In the genomic region with DNA sequence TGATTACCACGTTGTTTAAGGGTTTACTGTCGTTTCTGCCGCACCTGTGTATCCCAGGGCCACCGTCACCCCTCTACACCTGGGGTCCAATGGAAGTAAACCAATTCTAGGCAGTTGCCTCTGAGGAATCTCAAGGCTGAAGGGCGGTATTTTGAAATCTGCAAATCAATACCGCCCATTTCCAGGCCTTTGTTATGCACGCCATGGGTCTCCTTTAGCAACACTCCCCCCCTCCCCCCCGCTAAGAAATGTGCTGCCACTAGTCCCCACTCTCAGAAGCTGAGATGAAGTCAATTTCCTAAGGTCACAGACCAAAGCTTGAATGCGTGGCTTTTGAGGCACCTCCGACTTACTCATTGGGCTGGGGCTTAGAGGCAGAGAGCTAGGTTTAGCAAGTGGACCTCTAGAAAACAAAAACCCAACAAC, we compare ENCODE assay signal across 8 mouse cellular contexts. TPM values are rescaled to one million over a fixed set of nuclear protein-coding genes. Genes with fewer than 3 reads are reported as not detected.
DNase-seq lines count a peak whose midpoint lies in the region; ATAC-seq and TF ChIP-seq lines count a peak whose summit lies in the region.

No protein-coding gene starts in this region.

- no peak for TF ChIP-seq CTCF in kidney, adult 2 months (conservative IDR thresholded peaks at IDR 0.05; ENCODE audit: insufficient read depth, insufficient read length, low read depth, low read length)
- no peak for TF ChIP-seq CTCF in liver, embryonic 14.5 days (IDR thresholded peaks at IDR 0.05; ENCODE audit: low read depth)

- no peaks in the 10 kb centered on the region for H3K9me3 ChIP-seq in liver, embryonic 14.5 days (ENCODE audit: control insufficient read depth, low read length)

- ATAC-seq in liver, embryonic 14.5 days (ENCODE audit: insufficient read depth): peak; percentile 14; the same call in 1 of the 2 replicates

- no peaks in the 10 kb centered on the region; the same call in 1 of the 2 replicates for H3K4me1 ChIP-seq in kidney, adult 2 months (ENCODE audit: control insufficient read depth, insufficient read depth, low read length)
- H3K4me1 ChIP-seq in liver, embryonic 14.5 days (replicated peaks; ENCODE audit: control insufficient read depth in 2 of 2, insufficient read depth in 2 of 2, low read length in 1 of 2): peaks cover 5 to 16% of the 10 kb centered on the region in 2 experiments; a peak in 3 of 4 replicates

- H3K36me3 ChIP-seq in kidney, adult 2 months (ENCODE audit: control insufficient read depth, insufficient read depth, low read length): no peaks in the 10 kb centered on the region
- peaks cover 13% of the 10 kb centered on the region for H3K36me3 ChIP-seq in liver, embryonic 14.5 days (replicated peaks; ENCODE audit: control insufficient read depth, insufficient read depth, low read depth)

- H3K27me3 ChIP-seq in kidney, adult 2 months (replicated peaks; ENCODE audit: control insufficient read depth, insufficient read depth, low read length): no peaks in the 10 kb centered on the region
- H3K27me3 ChIP-seq in liver, embryonic 14.5 days (ENCODE audit: control insufficient read depth, insufficient read depth, low read length): no peaks in the 10 kb centered on the region; the same call in 1 of the 2 replicates

- peak overlapping the region; percentile 62 for H3K9ac ChIP-seq in liver, embryonic 14.5 days (replicated peaks)

- DNase-seq in kidney, adult 2 months: no peak
- no peak for DNase-seq in kidney, adult 18-20 months
- DNase-seq in R1 (ENCODE audit: low read depth, low spot score): peak; percentile 99
- peak; percentile 42 for DNase-seq in forelimb bud, embryonic 11.5 days (ENCODE audit: low read depth, low spot score)
- no peak for DNase-seq in liver, embryonic 14.5 days (ENCODE audit: low read depth in 3 of 3, low spot score in 3 of 3)
- peak; percentile 12 for DNase-seq in skeletal muscle tissue, adult 2 months (ENCODE audit: low read depth, low spot score)
- DNase-seq in yolk sac, embryonic 10.5 days (ENCODE audit: low spot score): no peak
- DNase-seq in left cerebral cortex, postnatal 14 days (ENCODE audit: low spot score in 2 of 2): no peak

- no peak for TF ChIP-seq EP300 in liver, embryonic 14.5 days (IDR thresholded peaks at IDR 0.05; ENCODE audit: low read depth)

- no peak for TF ChIP-seq POLR2A in kidney, adult 2 months (IDR thresholded peaks at IDR 0.05; ENCODE audit: low read depth, low read length)

- peak overlapping the region; percentile 84 for H3K4me2 ChIP-seq in liver, embryonic 14.5 days (ENCODE audit: low read depth)

- peak overlapping the region; percentile 87 for H3K4me3 ChIP-seq in kidney, adult 2 months (ENCODE audit: insufficient read depth, low read depth, low read length)
- peak overlapping the region; percentile 73 to 96 for H3K4me3 ChIP-seq in liver, embryonic 14.5 days (ENCODE audit: insufficient read depth in 1 of 2, low read depth in 2 of 2, low read length in 2 of 2)

- WGBS in kidney, adult 2 months: 15% methylated on average over 10 of the region's 10 CpGs
- 18% methylated on average over 10 of the region's 10 CpGs for WGBS in liver, embryonic 14.5 days (ENCODE audit: insufficient replicate concordance)

- intact Hi-C loops in left cerebral cortex, postnatal 14 days (cut with DNase I): loop anchor here (2.0 to 5.0 kb wide), 2 partner anchors 100 to 137 kb away; partner anchors contain the start of genes Nmi and Rbm43

- H3K27ac ChIP-seq in kidney, adult 2 months (ENCODE audit: insufficient read depth, low read depth, low read length): no peak overlapping the region
- no peak overlapping the region for H3K27ac ChIP-seq in liver, embryonic 14.5 days

RNA-seq across cellular contexts. Expression of gene Rif1, which starts 0.6 kb away (rescaled TPM):
- polyA plus RNA-seq in kidney, adult 2 months (2012; rRNA removed): 0.98 and 1.6 TPM in 2 replicates
- polyA plus RNA-seq in liver, embryonic 14.5 days (2012; rRNA removed): 7.1 and 10.9 TPM in 2 replicates
- polyA plus RNA-seq in liver, embryonic 14.5 days (2014; fragmentation: Nextera tagmentation; extraction: Ambion mirVana): 16.9 and 19.6 TPM in 2 replicates
- total RNA-seq in left cerebral cortex, postnatal 14 days (2021): 10 to 100 TPM; 22.1 to 23.4 TPM

RNA-seq across cellular contexts. Expression of gene Tnfaip6, which starts 34.3 kb away (rescaled TPM):
- 0.07 and 0.28 TPM in 2 replicates for polyA plus RNA-seq in kidney, adult 2 months (2012; rRNA removed)
- polyA plus RNA-seq in liver, embryonic 14.5 days (2012; rRNA removed): 0.09 and 0.10 TPM in 2 replicates
- not detected in 2 replicates for polyA plus RNA-seq in liver, embryonic 14.5 days (2014; fragmentation: Nextera tagmentation; extraction: Ambion mirVana)
- 1 to 10 TPM; 1.0 to 1.2 TPM for total RNA-seq in left cerebral cortex, postnatal 14 days (2021)

Comparison
In these comparisons a context has a peak if more than half of its experiments do, and no peak if none do; other contexts are left out.
1. DNase-seq: peak in R1 (single experiment), forelimb bud, embryonic 11.5 days (single experiment) and skeletal muscle tissue, adult 2 months (single experiment); none in kidney, adult 2 months (single experiment), kidney, adult 18-20 months (single experiment), liver, embryonic 14.5 days (0 of 3), yolk sac, embryonic 10.5 days (single experiment) and left cerebral cortex, postnatal 14 days (0 of 2).